Mouse (Mus musculus) intestine, embryonic 15.5 days (tissue): ENCODE data around the gene Cldn14. TPM values are rescaled to one million over a fixed set of nuclear protein-coding genes. Genes with fewer than 3 reads are reported as not detected.
A peak's percentile ranks its signal among the peaks of the same experiment; 100 is the strongest.

ENCODE experiments used
- ATAC-seq: fragments of 200-750 bp; cut with Nextera tagmentation; 2 replicates; pipeline ENCODE4 v1.8.0; 2017; ENCODE audit warnings: moderate TSS enrichment, moderate library complexity
- H3K27ac ChIP-seq: fragments of 300-500 bp; sonication (generic); 2 replicates; pipeline ENCODE4 v1.5.1; 2015; ENCODE audit warnings: mild to moderate bottlenecking, inconsistent platforms
- H3K27me3 ChIP-seq: fragments of 300-500 bp; sonication (generic); replicated peaks from 2 replicates; pipeline ENCODE4 v1.6.1; 2015; ENCODE audit warnings: inconsistent platforms
- H3K36me3 ChIP-seq: fragments of 300-500 bp; sonication (generic); 2 replicates; pipeline ENCODE4 v1.6.1; 2015; ENCODE audit warnings: inconsistent platforms
- H3K4me1 ChIP-seq: fragments of 300-500 bp; sonication (generic); replicated peaks from 2 replicates; pipeline ENCODE4 v1.6.1; 2015; ENCODE audit warnings: inconsistent platforms
- H3K4me2 ChIP-seq: fragments of 300-500 bp; sonication (generic); replicated peaks from 2 replicates; pipeline ENCODE4 v1.6.1; 2015; ENCODE audit warnings: mild to moderate bottlenecking, inconsistent platforms
- H3K4me3 ChIP-seq: fragments of 300-500 bp; sonication (generic); replicated peaks from 2 replicates; pipeline ENCODE4 v1.5.1; 2015; ENCODE audit warnings: inconsistent platforms
- H3K9ac ChIP-seq: fragments of 300-500 bp; sonication (generic); 2 replicates; pipeline ENCODE4 v1.6.1; 2015; ENCODE audit warnings: inconsistent platforms
- H3K9me3 ChIP-seq: fragments of 300-500 bp; sonication (generic); 2 replicates; pipeline ENCODE4 v1.6.1; 2016; ENCODE audit warnings: inconsistent platforms
- WGBS: fragments of 180-500 bp; shearing (Covaris S2); methylation state at CpG from one replicate; pipeline ENCODE4 v1.1.7; 2015; 5-methylcytosine and 5-hydroxymethylcytosine counted together
- polyA plus RNA-seq: library from polyadenylated mRNA; unstranded; fragments of >200 nt; fragmentation: Nextera tagmentation; extraction: Ambion mirVana; gene quantifications from 2 replicates; pipeline ENCODE4 v1.2.1, GENCODE M21; 2015

The Cldn14 gene
- polyA plus RNA-seq, 1 experiment from 2014 or later, result 0.74 TPM

DNA sequence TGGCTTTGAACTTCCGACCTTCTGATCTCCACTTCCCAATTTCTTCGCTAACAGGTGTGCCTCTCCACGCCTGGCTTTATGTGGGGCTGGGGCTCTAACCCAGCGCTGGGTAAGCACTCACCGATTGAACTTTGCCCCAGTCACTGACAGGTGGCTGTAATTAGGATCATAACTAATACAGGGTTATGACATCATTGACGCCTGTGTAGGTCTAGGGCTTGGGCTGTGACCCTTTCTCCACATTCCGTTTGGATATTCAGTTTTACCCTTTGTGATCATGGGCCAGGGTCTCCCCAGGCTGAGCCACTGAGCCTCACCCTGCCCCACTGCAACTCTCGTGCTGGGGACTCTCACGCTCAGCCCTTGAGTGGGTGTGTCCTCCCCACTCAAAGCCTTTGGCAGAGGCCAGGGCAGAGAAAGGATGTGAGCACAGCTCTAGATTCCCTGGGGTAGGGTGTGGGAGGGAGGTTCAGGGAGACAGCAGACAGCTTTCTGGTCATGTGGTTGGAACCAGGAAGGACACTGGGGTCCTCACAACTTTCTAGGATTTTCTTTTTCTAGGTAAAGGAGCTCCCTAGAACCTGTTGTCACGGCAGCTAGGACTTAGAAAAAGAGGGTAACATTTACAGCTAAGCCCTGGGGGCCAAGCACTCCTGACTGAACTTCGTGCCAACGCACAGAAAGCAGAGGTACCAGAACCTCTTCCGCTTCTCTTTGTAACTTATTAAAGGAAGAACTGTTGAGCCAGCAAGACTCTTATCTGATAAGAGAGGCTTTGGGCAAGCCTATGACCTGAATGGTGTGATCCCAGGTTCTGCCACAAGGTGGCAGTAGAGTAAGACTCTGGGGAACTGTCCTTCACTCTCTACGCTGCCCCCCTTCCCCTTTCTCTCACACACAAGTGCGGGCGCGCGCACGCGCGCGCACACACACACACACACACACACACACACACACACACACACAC, 90.6 kb downstream of the Cldn14 start:
- no peaks in the 10 kb centered on the region for H3K27me3 ChIP-seq
- no peaks in the 10 kb centered on the region for H3K9me3 ChIP-seq
- H3K4me2 ChIP-seq, result peak overlapping the region; percentile 41
- peak; percentile 91 for ATAC-seq
- peak overlapping the region; percentile 91 for H3K27ac ChIP-seq
- WGBS, result 32% methylated on average over 15 of the region's 22 CpGs
- 0 out of 2 replicates have a peak, but pooled peaks cover 5% of the 10 kb centered on the region for H3K4me1 ChIP-seq
- no peak overlapping the region for H3K4me3 ChIP-seq
- no peaks in the 10 kb centered on the region for H3K36me3 ChIP-seq
- no peak overlapping the region for H3K9ac ChIP-seq

DNA sequence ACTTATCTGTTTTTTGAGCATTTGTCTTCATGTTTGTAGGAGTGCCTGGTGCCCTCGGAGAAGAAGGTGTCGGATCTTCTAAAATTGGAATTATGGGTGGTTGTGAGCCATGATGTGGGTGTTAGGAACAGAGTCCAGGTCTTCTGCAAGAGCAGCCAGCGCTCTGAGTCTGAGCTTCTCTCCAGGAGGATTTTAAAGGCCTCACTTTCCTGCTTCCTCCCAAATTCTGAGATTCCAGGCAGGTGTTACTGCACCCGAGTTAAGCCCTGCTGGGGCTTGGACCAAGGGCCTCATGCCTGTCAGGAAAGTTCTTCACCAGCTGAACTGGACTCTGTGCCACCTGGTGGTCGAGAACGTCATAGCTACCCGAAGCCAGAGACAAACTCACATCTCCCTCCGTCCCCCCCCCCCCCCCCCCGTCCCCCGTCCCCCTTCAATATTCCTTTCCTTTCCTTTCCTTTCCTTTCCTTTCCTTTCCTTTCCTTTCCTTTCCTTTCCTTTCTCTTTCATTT, 93.2 kb downstream of the Cldn14 start:
- Histone ChIP-seq H3K9ac (no peak overlapping the region), H3K4me3 (no peak overlapping the region), H3K4me2 (no peak overlapping the region), H3K9me3 (no peaks in the 10 kb centered on the region), H3K27me3 (no peaks in the 10 kb centered on the region), H3K4me1 (0 out of 2 replicates have a peak, but pooled peaks cover 14% of the 10 kb centered on the region), H3K27ac (no peak overlapping the region), H3K36me3 (no peaks in the 10 kb centered on the region)
- WGBS, result 38% methylated on average over 7 of the region's 10 CpGs
- no peak for ATAC-seq

DNA sequence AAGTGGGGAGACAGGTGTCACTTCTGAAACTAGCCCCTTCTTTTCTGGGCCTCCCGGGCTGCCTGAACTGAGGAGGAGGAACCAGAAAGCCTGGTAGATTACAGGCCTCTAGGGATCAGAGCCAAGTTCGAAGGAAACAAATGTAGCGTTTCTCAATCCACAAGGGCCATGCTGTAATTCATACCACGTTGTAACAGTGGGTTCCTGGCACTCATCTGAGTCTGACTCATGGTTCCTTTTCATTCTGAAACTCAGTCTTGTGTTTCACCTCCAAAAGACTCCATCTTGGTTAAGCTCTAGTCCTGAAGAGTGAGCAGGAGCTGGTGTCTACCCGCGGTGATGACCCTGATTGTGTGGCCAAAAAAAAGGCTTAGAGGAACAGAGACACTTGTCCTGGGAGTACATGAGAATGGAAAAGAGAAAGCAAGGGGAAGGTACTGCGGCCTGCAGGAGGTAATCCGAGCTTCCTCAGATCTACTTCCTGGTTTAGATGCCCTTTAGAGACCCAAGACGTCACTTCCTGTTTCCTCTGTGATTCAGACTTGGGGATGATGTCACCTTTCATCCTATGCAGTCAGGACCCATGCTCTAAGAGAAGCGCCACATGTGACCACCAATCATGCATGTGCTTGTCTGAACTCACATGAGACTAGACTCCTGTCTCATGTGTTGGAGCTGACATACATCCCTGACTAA, 94.6 kb downstream of the Cldn14 start:
- Histone ChIP-seq H3K27ac (no peak overlapping the region), H3K27me3 (no peaks in the 10 kb centered on the region), H3K4me1 (0 out of 2 replicates have a peak, but pooled peaks cover 14% of the 10 kb centered on the region), H3K4me2 (no peak overlapping the region), H3K36me3 (no peaks in the 10 kb centered on the region), H3K9me3 (no peaks in the 10 kb centered on the region), H3K9ac (no peak overlapping the region), H3K4me3 (no peak overlapping the region)
- WGBS, result 73% methylated on average over 10 of the region's 10 CpGs
- ATAC-seq, result no peak

DNA sequence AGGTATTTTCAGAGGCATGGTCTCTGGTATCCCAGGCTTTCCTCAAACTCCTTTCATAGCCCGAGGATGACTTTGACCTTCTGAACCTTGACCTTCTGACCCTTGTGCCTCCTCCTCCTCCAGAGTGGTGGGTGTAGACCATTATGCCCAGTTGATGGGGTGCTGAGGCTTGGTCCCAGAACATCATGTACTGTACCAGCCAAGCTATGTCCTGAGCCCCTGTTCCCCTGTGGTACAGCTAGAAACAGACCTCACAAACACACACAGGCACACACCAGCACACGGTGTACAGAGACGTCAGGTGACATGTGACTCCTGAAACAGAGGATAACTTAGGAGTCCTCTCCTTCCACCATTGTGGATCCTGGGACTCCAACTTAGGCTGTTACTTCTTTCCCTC, 95.8 kb downstream of the Cldn14 start:
- ATAC-seq, result no peak
- H3K9me3 ChIP-seq, result no peaks in the 10 kb centered on the region
- H3K27me3 ChIP-seq, result no peaks in the 10 kb centered on the region
- 59% methylated on average over 3 of the region's 3 CpGs for WGBS
- H3K4me1 ChIP-seq, result 0 out of 2 replicates have a peak, but pooled peaks cover 11% of the 10 kb centered on the region
- H3K4me2 ChIP-seq, result no peak overlapping the region
- no peak overlapping the region for H3K27ac ChIP-seq
- no peak overlapping the region for H3K4me3 ChIP-seq
- H3K36me3 ChIP-seq, result no peaks in the 10 kb centered on the region
- no peak overlapping the region for H3K9ac ChIP-seq

DNA sequence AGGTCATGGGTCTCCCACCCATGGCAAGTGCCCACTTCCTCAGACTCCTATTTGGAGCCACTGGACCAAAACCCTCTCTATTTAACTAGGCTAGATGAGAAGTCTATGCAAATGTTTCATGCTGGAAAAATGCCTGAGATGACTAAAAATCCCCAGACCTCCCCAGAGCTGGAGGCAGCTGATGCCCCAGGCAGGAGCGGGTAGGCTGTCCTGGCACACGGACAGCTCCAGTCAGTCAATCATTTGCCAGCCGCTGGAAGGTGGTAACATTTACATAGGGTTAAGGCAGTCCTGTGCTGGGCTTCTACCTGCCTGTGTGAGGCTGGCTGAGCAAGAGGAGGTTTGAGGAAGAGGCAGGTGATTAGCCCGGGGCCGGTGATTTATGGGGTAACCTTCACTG, 96.5 kb downstream of the Cldn14 start:
- no peak for ATAC-seq
- Histone ChIP-seq H3K9ac (no peak overlapping the region), H3K36me3 (no peaks in the 10 kb centered on the region), H3K4me3 (no peak overlapping the region), H3K4me1 (peaks cover 11% of the 10 kb centered on the region; the same call in 1 of the 2 replicates), H3K4me2 (no peak overlapping the region), H3K27me3 (no peaks in the 10 kb centered on the region), H3K27ac (no peak overlapping the region), H3K9me3 (no peaks in the 10 kb centered on the region)
- 38% methylated on average over 5 of the region's 5 CpGs for WGBS

DNA sequence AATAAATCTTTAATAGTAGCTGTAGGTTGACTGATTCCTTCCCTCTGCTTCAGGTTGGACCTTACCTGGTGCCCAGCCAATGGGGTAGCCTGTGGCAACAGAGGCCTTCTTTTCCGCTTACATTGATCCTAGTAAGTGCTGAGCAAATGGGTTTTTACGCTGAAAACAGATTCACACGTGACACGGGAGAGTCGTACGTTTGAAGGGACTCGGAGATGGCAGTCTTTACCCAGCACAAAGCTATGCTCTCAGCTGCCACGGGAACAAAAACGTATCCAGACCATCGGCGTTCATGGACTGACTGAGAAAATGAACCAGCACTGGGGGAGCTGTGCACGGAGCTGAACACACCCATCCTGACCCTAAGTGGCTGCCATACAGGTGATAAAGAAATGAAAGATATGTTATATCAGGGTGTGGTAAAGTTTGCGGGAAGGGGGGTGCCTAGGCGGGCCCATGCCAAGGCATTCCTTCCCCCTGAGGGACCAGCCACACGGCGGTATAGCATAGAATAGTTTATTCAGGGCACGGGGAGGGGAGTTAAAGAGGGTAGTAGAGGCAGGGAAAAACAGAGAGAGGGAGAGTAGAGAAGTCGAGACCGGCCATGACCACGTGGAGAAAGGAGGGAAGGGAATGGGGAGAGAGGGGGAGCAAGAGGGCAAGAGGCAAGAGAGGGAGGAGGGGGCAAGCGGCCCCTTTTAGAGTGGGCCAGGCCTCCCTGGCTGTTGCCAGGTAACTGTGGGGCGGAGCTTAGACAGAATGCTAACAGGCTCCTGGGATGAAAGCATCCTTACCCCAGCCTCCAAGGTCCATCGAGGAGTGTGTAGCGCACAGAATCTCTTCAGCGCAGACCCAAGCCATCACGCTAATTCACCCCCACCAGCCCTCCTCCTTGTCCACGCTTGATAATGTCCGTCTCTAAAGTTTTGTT, 97.6 kb downstream of the Cldn14 start:
- no peaks in the 10 kb centered on the region for H3K9me3 ChIP-seq
- ATAC-seq, result peak; percentile 26
- no peak overlapping the region; the same call in 1 of the 2 replicates for H3K4me2 ChIP-seq

DNA sequence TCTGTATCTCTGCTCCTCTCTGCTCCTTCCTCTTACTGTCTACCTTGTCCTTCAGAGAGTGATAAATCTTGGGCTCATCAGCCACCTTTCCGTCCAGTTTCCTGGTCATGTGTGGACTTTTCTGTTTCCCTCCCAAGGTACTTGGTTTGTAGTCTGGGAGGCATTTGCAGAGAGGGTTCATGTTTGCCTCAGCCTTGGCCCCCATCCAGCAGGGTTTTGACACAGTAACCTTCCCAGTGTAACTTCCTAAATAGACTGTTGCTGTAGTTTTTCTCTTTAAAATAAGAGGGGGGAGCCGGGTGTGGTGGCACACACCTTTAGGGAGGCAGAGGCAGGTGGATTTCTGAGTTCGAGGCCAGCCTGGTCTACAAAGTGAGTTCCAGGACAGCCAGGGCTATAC, 98.7 kb downstream of the Cldn14 start:
- Histone ChIP-seq H3K4me3 (no peak overlapping the region), H3K4me1 (peaks cover 11% of the 10 kb centered on the region; the same call in 1 of the 2 replicates), H3K4me2 (no peak overlapping the region), H3K27me3 (no peaks in the 10 kb centered on the region), H3K36me3 (no peaks in the 10 kb centered on the region), H3K9me3 (no peaks in the 10 kb centered on the region), H3K9ac (no peak overlapping the region), H3K27ac (no peak overlapping the region)
- no peak for ATAC-seq
- 76% methylated on average over 3 of the region's 3 CpGs for WGBS

More for the DNA sequence above, 97.6 kb downstream of the Cldn14 start:
- WGBS, result 56% methylated on average over 28 of the region's 28 CpGs
- no peak overlapping the region for H3K27ac ChIP-seq
- no peaks in the 10 kb centered on the region for H3K36me3 ChIP-seq
- H3K27me3 ChIP-seq, result no peaks in the 10 kb centered on the region
- H3K9ac ChIP-seq, result no peak overlapping the region
- no peak overlapping the region for H3K4me3 ChIP-seq
- H3K4me1 ChIP-seq, result peaks cover 11% of the 10 kb centered on the region; the same call in 1 of the 2 replicates

DNA sequence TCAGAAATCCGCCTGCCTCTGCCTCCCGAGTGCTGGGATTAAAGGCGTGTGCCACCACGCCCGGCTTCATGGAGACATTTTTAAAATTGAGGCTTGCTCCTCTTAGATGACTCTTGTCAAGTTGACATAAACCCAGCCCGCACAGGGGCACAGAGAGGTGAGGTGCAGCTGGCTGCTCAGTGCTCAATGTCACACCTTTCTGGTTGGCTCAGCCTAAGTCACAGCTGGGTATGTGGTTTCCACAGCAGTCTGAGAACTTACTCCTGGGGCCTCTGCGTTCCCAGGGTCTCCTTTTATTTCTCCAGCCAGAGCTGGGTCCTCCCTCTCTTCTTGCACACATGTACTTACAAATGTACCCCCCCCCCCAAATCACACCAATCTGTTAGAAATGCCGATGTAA, 100.4 kb downstream of the Cldn14 start:
- no peak for ATAC-seq
- Histone ChIP-seq H3K4me1 (peaks cover 9% of the 10 kb centered on the region; the same call in 1 of the 2 replicates), H3K9me3 (no peaks in the 10 kb centered on the region), H3K4me2 (no peak overlapping the region), H3K9ac (no peak overlapping the region), H3K27ac (no peak overlapping the region), H3K36me3 (no peaks in the 10 kb centered on the region), H3K27me3 (no peaks in the 10 kb centered on the region), H3K4me3 (no peak overlapping the region)
- WGBS, result 90% methylated on average over 8 of the region's 8 CpGs

DNA sequence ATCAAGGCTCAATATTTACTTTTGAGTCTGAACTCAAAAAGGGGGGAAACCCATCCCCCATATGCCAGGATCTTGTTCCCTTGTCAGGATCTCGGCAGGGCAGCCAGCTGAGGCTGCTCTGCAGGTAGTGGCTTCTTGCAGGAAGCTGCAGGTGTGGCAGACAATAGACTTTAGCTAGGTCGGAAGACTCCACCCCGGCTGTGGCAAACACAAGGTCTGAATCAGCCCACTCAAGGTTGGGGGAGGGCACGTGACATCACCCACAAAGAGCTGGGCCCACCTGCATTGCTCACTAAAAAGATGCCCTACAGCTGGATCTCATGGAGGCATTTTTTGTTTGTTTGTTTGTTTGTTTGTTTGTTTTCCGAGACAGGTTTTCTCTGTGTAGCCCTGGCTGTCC, 100.9 kb downstream of the Cldn14 start:
- Histone ChIP-seq H3K36me3 (no peaks in the 10 kb centered on the region), H3K4me2 (no peak overlapping the region), H3K27me3 (no peaks in the 10 kb centered on the region), H3K4me1 (peaks cover 9% of the 10 kb centered on the region; the same call in 1 of the 2 replicates), H3K4me3 (no peak overlapping the region), H3K27ac (no peak overlapping the region), H3K9me3 (no peaks in the 10 kb centered on the region), H3K9ac (no peak overlapping the region)
- WGBS, result 70% methylated on average over 5 of the region's 5 CpGs
- no peak for ATAC-seq

DNA sequence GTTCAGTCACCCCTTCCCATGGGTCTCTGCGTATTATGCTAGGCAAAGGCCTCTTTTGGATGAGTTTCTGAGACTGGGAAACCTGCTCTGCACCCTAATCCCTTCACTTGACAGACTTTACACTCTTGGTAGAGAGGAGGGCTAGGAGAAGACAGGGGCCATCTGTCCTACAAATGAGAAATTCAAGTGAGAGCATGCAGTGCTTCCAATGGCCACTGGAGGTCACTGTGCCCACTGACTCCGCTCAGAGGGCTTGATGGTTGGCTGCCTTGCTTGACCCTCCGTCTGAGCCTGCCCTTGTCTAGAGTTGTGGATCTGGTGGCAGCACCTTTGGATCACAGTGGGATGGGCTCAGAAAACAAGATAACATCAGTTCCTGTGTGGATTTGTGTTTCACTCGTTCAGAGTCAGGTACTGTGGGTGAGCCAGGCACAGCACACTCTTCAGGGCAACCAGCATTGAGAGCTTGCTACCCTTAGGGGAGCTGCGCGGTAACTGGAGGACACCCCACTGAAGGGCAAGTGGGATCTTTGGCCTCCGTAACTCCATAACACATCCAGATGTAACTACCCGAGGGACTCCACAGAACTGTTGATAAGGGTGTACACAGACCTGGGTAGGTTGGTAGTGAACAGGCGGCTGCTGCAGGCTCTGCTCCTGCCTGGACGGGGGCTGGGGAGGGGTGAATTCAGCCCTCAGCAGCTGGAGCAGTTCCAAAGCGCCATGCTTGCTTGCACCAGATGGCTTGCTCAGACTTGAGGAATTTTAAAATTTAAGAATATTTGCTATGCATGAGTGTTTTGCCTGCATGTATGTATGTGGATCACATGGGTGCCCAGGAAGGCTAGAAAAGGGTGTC, 102.3 kb downstream of the Cldn14 start:
- peak; percentile 48 for ATAC-seq
- no peak overlapping the region for H3K9ac ChIP-seq
- 60% methylated on average over 11 of the region's 11 CpGs for whole genome bisulfite sequencing

DNA sequence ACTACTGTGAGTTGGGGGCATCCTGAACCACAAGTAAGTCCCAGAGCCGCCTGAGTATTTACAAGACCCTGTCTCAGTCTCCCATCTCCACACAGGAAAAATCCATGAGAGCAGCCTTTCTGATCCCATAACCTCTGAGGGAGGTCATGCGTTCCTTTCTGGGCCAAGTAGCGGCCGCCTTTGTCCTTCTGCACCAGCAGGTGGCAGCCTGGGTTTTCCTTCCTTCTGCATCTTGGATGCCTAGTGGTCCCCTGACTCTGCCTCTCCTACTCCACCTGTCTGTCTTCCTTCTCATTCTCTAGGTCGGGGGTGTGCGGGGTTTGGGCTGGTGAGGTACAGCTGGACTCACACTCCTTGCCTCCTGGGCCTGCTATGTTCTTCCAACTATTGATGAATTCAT, 105.6 kb downstream of the Cldn14 start:
- no peaks in the 10 kb centered on the region for H3K36me3 ChIP-seq
- ATAC-seq, result no peak
- no peaks in the 10 kb centered on the region; the same call in 1 of the 2 replicates for H3K4me1 ChIP-seq
- no peak overlapping the region for H3K4me2 ChIP-seq
- 78% methylated on average over 6 of the region's 6 CpGs for WGBS
- no peaks in the 10 kb centered on the region for H3K9me3 ChIP-seq
- H3K4me3 ChIP-seq, result no peak overlapping the region
- no peak overlapping the region for H3K27ac ChIP-seq
- H3K9ac ChIP-seq, result no peak overlapping the region
- H3K27me3 ChIP-seq, result no peaks in the 10 kb centered on the region

More for the DNA sequence above, 102.3 kb downstream of the Cldn14 start:
- H3K27ac ChIP-seq, result no peak overlapping the region
- H3K36me3 ChIP-seq, result no peaks in the 10 kb centered on the region
- H3K4me3 ChIP-seq, result no peak overlapping the region
- H3K4me2 ChIP-seq, result no peak overlapping the region
- peaks cover 5% of the 10 kb centered on the region; the same call in 1 of the 2 replicates for H3K4me1 ChIP-seq
- no peaks in the 10 kb centered on the region for H3K9me3 ChIP-seq
- H3K27me3 ChIP-seq, result no peaks in the 10 kb centered on the region
